Mouse (Mus musculus) embryonic stem cell, embryonic (primary cell): Measurements from ENCODE around the gene Sf3b4.
"Not testable (repeated sequence)": the region's sequence is repeated elsewhere in the genome, so short reads cannot be mapped to it uniquely, and the experiment has no call there.

Source experiments
- CTCF ChIA-PET, 4 experiments: fragments of 300-600 bp in 2 of 4; fragments of 350-600 bp in 2 of 4; sonication (Branson Sonifier 250); formaldehyde crosslinking; loops; one replicate each; lab custom pipeline; 2022; ENCODE audit warnings: inconsistent platforms in 2 of 4; lab: Charles Lee
- POLR2A ChIA-PET, 4 experiments: fragments of 300-600 bp in 2 of 4; fragments of 350-600 bp in 2 of 4; sonication (Branson Sonifier 250); formaldehyde crosslinking; loops; one replicate each; lab custom pipeline; 2022; ENCODE audit warnings: antibody characterized with exemption in 4 of 4, inconsistent platforms in 1 of 4; lab: Charles Lee

Gene Sf3b4

DNA sequence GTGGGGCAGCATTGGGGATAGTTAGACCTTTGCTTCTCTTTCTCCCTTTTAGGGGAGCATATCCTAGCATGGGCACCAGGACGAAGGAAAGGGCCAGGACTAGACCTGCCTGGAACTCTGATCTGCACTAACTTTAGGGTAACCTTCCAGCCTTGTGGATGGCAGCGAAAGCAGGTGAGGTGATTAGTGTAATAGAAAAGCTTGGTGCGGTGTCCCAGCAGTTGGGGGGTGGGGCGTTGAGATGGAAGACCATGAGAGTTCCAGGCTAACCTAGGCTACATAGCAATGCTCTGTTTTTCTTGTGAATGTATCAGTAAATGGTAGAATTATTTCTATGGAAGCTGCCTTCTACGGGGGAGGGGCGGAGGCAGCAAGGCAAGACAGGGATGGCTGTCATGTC, 9.1 kb upstream of the Sf3b4 start:
- ChIA-PET POLR2A (interaction anchor here in 3 of 4 experiments (0.6 to 5.0 kb wide), 21 partner anchors 9 to 99 kb away, joined by 3 to 87 read pairs (median 5); partner anchors contain the start of genes Bola1 (in 2 of the 3), Hist2h2ab (in 2 of the 3), Hist2h2ac (in 2 of the 3) and Hist2h2be (in 2 of the 3)), CTCF (interaction anchor here in 2 of 4 experiments (0.6 to 3.1 kb wide), 6 partner anchors 8 to 495 kb away, joined by 3 to 13 read pairs (median 4); no protein-coding TSS in a partner anchor)

DNA sequence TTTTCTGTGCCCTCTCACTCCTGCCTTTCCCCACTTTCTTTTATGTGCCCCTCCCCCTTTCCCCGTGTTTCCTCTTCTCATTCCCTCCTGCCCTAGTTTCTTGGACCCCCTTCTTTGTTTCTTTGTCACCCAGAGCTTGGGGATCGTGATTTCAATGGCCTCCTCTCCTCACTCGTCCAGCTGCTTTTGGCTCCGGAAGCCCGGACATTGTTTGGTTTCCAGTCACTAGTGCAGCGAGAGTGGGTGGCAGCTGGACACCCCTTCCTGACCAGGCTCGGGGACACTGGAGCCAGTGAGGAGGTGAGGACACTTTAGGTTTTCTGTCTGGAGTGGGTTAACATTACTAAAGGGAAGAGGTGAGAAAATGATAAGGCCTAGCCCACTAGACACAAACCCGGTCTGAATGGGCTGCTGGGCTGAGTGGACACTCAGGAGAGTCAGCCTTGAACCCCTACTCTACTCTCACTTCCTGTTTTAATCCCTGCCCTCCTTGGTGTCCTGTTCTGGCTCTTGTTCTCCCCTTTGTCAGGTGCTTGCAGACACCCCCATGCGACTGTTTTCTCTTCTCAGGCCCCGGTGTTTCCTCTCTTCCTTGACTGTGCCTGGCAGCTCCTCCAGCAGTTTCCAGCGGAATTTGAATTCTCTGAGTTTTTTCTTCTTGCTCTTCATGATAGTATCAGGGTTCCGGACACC, 3.5 kb upstream of the Sf3b4 start:
- CTCF ChIA-PET, result no interaction called here
- POLR2A ChIA-PET, result interaction anchor here in 3 of 4 experiments (0.6 to 8.1 kb wide), 9 partner anchors 7 to 312 kb away, joined by 3 to 81 read pairs (median 4); partner anchors contain the start of genes Hist2h2ac (in 3 of the 3), Bola1 (in 1 of the 3), Hist2h2ab (in 1 of the 3) and Hist2h2be (in 1 of the 3)

DNA sequence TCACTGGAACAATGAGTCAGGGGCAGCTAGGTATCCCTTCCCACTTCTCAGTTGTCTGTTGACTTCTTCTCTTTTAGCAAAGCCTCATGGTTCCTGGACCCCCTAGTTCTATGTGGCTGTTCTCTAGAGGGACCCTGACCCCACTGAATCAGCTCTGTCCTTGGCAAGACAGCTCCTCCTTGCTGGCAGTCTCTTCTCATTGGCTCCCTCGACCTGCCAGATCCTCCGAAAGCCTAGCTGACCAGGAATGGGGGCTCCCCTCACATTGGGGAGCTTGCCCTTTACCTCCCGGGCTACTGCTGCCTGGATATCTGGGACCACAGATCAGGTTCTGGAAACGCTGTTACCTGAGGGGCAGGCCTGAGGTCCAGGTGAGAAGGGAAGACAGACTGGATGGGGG, 1.9 kb upstream of the Sf3b4 start:
- ChIA-PET POLR2A (interaction anchor here (0.6 to 8.1 kb wide), 45 partner anchors 8 to 524 kb away, joined by 3 to 87 read pairs (median 4); partner anchors contain the start of genes Hist2h2ac (in 4 of the 4), Hist2h2be (in 4 of the 4), Mtmr11 (in 3 of the 4) and Bola1 (in 2 of the 4)), CTCF (interaction anchor here in 2 of 4 experiments (0.6 to 1.0 kb wide), 4 partner anchors 8 to 79 kb away, joined by 3 read pairs; no protein-coding TSS in a partner anchor)

DNA sequence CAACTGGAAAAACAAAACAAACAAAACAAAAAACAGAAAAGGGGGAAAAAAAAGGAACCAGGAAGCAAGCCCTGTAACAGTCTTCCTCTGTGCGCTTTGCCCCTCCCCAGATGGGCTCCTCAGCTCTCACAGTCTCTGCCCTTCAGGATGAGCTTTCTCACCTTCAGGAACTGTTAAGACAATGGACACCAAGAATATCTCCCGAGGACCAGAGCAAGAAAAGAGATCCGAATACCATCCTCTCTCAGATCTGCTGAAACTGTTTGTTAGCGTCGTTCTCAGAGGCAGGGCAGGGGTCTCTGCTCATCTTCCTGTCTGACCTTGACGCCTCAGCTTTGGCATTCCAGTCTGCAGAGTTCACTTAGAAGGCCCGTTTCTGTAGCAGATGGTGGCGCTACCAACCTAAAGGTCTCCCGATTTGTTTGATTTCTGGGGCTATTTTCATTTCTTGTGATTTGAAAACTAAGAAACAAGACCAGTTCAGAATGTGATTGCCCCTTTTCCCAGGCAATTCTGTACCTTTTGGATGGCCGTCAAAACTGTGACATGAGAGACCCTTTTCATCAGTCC, 1.1 kb upstream of the Sf3b4 start:
- POLR2A ChIA-PET, result interaction anchor here (0.6 to 8.1 kb wide), 48 partner anchors 9 to 525 kb away, joined by 3 to 87 read pairs (median 4); partner anchors contain the start of genes Hist2h2ac (in 4 of the 4), Hist2h2be (in 4 of the 4), Mtmr11 (in 3 of the 4) and Sv2a (in 3 of the 4)
- CTCF ChIA-PET, result interaction anchor here in 2 of 4 experiments (0.6 to 1.0 kb wide), 4 partner anchors 9 to 105 kb away, joined by 3 read pairs; no protein-coding TSS in a partner anchor

DNA sequence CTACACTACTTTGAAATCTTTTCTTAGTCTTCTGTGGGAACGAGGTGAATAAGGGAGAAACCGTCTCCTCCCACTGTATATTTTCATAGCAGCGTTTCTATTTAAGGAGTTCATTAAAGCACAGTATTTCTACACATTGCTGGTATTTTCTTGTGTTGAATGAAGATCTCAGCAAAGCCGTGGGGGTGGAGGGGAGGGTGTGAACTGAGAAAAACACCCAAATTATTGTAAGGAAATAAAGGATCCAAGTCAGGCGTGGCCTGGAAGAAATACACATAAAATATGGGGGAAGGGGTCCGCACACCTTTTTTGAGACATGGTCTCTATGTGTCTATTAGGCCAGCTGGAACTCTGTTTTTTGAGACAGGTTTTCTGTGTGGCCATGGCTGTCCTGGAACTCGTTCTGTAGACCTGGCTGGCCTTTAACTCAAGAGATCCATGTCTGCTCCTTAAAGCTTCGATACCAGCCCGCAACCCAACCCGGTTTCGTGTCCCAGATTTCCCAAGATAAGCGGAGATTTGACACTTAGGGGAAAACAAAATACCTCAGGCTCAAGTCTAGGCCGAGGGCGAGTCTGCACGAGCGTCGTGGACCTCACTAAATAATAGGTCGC, 442 bp upstream of the Sf3b4 start:
- CTCF ChIA-PET, result interaction anchor here in 1 of 4 experiments (0.9 to 1.0 kb wide), 2 partner anchors 80 to 106 kb away, joined by 3 read pairs; no protein-coding TSS in a partner anchor

DNA sequence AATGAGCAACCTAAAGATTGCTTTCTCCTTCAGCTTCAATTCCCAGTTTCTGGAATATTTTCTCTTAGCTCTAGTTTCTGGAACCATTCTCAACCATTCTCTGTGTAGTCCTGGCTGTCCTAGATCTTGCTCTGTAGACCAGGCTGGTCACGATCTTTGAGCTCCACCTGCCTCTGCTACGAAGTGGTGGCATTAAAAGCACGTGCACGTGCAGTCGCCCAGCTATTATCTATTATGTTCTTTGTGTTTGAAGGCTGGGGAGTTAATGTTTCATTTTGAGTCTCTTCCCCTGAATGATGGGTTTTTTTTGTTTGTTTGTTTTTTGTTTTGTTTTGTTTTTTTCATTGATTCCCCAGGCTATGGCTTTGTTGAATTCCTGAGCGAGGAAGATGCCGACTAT, 1.1 kb downstream of the Sf3b4 start:
- ChIA-PET CTCF (no interaction called here), POLR2A (interaction anchor here (0.6 to 8.1 kb wide), 28 partner anchors 8 to 471 kb away, joined by 3 to 87 read pairs (median 4); partner anchors contain the start of genes Hist2h2ac (in 3 of the 4), Hist2h2be (in 3 of the 4), Bola1 (in 2 of the 4) and Hist2h2ab (in 2 of the 4))

More for the DNA sequence above, 442 bp upstream of the Sf3b4 start:
- POLR2A ChIA-PET, result interaction anchor here (0.8 to 8.1 kb wide), 27 partner anchors 8 to 191 kb away, joined by 3 to 87 read pairs (median 4); partner anchors contain the start of genes Hist2h2ac (in 3 of the 4), Hist2h2be (in 3 of the 4), Mtmr11 (in 3 of the 4) and Bola1 (in 2 of the 4)

DNA sequence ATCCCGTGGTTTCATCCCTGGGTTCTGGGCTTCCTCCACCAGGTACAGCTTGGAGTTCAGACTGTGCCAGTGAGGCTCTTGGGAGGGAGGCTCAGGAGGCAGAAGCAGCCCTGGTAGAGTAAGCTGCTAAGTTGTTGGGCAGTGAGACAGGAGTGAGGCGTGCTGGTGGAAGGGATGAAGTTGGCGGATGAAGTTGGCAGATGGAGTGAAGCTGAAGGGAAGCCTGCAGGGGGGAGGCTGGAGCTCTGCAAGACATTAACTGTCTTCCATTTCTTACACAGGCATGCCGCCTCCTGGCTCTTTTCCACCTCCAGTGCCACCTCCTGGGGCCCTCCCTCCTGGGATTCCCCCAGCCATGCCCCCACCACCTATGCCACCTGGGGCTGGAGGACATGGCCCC, 1.9 kb downstream of the Sf3b4 start:
- POLR2A ChIA-PET, result interaction anchor here in 3 of 4 experiments (0.6 to 8.1 kb wide), 25 partner anchors 10 to 500 kb away, joined by 3 to 87 read pairs (median 5); partner anchors contain the start of genes Bola1 (in 2 of the 3), Hist2h2ab (in 2 of the 3), Hist2h2ac (in 2 of the 3) and Hist2h2bb (in 2 of the 3)
- CTCF ChIA-PET, result not testable (repeated sequence)

DNA sequence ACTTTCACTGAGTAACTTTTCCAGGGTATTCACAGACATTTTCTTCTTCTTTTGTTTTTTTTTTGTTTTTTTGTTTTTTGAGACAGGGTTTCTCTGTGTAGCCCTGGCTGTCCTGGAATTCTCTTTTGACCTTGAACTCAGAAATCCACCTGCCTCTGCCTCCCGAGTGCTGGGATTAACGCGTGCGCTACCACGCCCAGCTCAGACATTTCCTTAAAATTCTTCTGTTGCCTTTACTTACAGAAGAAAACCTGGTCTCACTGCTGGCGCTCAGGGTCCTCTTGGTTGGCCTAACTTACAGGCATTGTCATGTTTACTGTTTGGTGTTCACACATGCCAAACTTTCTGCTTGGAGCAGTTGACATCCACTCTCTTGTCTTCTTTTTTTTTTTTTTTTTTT, 3.1 kb downstream of the Sf3b4 start:
- POLR2A ChIA-PET, result interaction anchor here (0.6 to 8.1 kb wide), 39 partner anchors 9 to 873 kb away, joined by 3 to 87 read pairs (median 4); partner anchors contain the start of genes Hist2h2ac (in 3 of the 4), Hist2h2be (in 3 of the 4), Bola1 (in 2 of the 4) and Hist2h2ab (in 2 of the 4)
- CTCF ChIA-PET, result interaction anchor here in 1 of 4 experiments (0.6 to 0.7 kb wide), 7 partner anchors 8 to 881 kb away, joined by 3 to 4 read pairs (median 3); no protein-coding TSS in a partner anchor

DNA sequence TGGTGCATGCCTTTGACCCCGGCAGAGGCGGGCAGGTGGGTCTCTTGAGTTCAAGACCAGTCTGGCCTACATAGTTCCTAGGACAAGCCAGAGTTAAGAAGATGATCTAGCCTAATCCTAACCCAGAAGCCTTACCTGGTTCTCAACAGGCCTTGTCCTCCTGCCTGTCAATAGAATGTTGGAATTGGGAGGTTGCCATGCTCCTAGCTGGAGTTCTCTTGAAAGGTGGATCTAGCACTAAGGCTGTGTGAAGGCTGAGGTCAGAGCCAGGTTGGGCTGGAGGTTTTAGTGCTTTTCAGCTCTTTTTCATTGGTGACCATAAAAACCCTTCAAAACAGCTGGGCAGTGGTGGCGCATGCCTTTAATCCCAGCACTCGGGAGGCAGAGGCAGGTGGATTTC, 6.3 kb downstream of the Sf3b4 start:
- POLR2A ChIA-PET, result interaction anchor here in 2 of 4 experiments (1.1 to 3.5 kb wide), 8 partner anchors 13 to 42 kb away, joined by 3 to 14 read pairs (median 5); partner anchors contain the start of genes Bola1 (in 2 of the 2), Hist2h2ab (in 2 of the 2), Hist2h2ac (in 2 of the 2) and Hist2h2be (in 2 of the 2)
- CTCF ChIA-PET, result no interaction called here

DNA sequence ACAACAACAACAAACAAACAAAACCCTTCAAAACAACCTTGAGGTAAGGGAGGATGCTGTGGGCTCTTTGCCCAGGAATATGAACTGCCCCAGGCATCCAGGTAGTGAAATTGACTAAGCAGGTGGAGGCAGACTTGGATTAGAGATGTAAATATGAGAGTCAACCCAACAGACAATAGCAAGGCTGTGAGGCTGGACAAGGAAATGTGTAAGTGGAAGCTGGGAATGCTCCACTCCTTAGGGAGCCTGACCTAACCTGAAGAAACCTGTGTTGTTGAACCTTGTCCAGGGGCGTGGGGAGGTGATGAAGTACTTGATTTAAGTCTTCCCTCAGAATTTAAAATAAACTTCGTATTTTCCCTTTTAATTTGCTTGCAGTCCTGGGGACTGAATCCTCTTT, 6.8 kb downstream of the Sf3b4 start:
- CTCF ChIA-PET, result no interaction called here
- POLR2A ChIA-PET, result interaction anchor here in 2 of 4 experiments (0.8 to 3.5 kb wide), 7 partner anchors 8 to 41 kb away, joined by 4 to 14 read pairs (median 5); partner anchors contain the start of genes Bola1 (in 2 of the 2), Hist2h2ab (in 2 of the 2), Hist2h2ac (in 2 of the 2) and Hist2h2be (in 2 of the 2)

DNA sequence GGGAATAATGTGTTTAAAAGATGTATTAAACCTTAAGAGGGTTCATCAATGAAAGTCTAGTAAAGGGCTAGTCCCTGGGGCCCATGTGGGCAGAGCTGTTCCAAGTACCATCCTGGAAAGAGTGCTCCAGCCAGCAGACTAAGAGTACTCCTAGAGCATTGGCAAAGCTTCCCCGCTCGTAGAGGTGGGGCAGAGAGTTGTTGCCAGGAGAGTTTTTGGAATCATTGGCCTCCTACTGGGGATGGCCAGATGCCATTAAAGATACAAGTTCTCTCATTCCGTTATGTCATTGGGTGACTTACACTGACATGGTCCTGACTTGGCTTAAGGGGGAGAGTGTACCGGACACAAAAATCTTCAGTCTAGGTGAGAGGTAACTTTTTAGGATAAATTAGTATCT, 7.4 kb downstream of the Sf3b4 start:
- ChIA-PET POLR2A (interaction anchor here in 3 of 4 experiments (0.6 to 3.5 kb wide), 8 partner anchors 8 to 41 kb away, joined by 4 to 14 read pairs (median 5); partner anchors contain the start of genes Bola1 (in 2 of the 3), Hist2h2ab (in 2 of the 3), Hist2h2ac (in 2 of the 3) and Hist2h2be (in 2 of the 3)), CTCF (no interaction called here)

DNA sequence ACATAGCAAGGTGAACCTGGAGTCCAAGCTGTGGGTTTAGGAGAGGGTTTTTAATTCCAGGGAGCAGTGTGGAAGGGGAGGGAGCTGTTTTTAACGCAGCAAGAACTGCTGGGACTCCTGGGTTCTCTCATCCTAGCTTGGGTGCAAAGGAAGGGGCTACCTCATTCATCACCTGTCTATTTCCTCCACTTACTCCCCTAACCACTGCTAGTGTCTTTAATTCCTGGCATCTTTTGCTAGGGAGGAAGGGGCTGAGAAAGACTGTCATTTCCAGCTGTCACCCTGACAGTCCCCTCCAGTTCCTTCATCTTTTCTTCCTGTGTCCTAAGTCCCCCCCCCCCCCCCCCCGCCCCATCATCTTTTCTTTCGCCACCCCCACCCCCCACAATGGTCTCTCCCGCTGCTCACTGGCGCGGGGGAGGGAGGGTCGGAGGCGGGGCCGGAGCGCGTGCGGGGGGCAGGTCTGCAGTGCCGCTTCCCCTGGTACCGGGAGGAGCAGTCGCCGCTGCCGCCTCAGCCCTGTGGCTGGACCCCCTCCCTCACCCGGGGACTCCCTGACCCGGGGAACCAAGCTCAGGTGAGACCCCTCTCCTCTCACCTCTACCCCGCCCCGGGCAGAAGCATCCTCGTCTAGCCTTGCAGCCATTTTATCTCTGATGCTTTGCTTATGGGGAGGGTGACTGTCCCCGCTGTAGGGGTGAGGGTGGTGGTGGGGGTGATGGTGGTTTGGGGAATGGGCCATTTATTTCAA, 8.8 kb downstream of the Sf3b4 start, which contains the start of gene Sv2a:
TSS of gene Sv2a (plus strand) at position 425 of the 751 bp plus-strand sequence.
- POLR2A ChIA-PET, result interaction anchor here (0.6 to 4.6 kb wide), 14 partner anchors 8 to 237 kb away, joined by 3 to 24 read pairs (median 4); partner anchors contain the start of genes Bola1 (in 1 of the 4), Hist2h2ab (in 1 of the 4), Mtmr11 (in 1 of the 4) and Sf3b4 (in 1 of the 4)
- CTCF ChIA-PET, result no interaction called here

DNA sequence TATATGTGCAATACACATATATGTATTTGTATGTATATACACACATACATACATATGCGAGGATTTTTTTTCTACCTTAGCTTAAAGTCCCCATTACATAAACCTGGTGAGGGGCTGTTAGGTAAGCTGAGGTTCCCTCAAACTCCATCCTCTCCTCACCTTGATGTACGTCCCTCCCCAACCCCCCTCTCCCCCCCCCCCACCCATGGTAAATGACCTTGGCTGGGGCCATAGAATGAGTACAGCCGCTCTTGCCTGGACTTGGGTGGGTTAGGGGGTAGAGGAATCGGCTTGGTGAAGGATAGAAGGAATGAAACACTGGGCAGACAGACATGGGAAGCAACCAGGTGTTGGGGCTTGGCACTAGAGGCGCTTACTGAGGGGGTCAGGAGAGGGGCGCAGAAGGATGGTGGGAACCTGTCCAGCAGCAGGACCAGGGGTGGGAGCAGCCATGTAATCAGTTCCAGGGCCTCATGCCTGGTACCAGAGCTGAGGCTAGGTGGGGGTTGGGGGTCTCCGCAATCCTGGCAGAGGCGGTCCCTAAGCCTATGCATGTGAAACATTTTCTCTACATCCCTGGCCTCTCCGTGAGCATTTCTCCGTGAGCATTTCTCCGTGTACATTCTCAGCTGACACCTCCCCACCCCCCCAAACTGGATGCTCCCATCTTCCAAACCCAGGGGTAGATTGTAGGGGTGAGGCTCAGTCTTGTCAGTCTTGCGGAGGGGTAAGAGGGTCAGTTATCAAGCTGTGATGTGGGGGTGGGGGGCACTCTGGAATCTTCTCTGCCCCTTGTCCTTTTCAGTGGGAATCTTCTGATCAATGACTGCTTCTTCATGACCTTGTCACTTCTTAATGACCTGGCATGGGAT, 9.6 kb downstream of the Sf3b4 start:
- ChIA-PET CTCF (no interaction called here), POLR2A (interaction anchor here (0.5 to 4.6 kb wide), 15 partner anchors 9 to 594 kb away, joined by 3 to 24 read pairs (median 4); partner anchors contain the start of genes Bola1 (in 1 of the 4), Hist2h2ab (in 1 of the 4), Mtmr11 (in 1 of the 4) and Sf3b4 (in 1 of the 4))

DNA sequence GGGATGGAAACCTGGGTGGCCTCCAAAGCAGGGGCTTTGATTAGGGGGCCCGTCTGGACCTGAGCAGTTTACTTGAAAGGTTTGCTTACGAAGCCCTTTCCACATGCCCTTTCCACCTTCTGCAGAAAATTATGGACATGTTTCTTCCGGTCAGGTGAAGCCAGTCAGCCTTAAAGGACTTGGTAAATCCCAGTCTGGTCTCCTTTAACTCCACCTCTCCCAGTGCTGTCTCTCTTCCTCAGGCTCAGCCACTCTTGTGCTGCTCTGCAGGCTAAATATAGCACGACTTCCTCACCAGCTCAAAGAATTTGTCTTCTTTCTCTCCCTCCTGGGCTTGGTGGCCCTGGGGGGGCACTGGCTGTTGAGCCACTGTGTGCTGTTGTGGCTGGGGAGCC, 10.2 kb downstream of the Sf3b4 start:
- CTCF ChIA-PET, result no interaction called here
- POLR2A ChIA-PET, result interaction anchor here (0.5 to 4.6 kb wide), 12 partner anchors 9 to 593 kb away, joined by 3 to 24 read pairs (median 6); partner anchors contain the start of genes Bola1 (in 2 of the 4), Hist2h2ab (in 2 of the 4) and Hist2h4 (in 1 of the 4)

DNA sequence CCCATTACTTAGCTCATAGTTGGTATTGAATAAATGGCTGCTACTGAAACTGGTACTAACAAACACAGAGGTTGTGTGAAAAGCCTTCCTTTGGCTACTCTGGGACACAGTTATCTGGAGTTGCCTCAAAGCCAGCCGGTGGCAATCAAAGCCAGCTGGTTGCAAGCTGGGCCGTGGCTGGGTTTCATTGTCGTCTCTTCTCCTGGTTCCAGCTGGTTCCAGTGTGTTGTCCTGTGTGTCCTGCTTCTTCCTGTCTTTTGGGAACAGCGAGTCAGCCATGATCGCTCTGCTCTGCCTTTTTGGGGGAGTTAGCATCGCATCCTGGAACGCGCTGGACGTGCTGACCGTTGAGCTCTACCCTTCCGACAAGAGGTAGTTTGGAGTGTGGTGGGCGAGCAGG, 20.8 kb downstream of the Sf3b4 start:
- CTCF ChIA-PET, result interaction anchor here in 1 of 4 experiments (1.1 to 2.0 kb wide), 6 partner anchors 9 to 112 kb away, joined by 3 to 10 read pairs (median 4); no protein-coding TSS in a partner anchor
- POLR2A ChIA-PET, result interaction anchor here (0.6 to 2.8 kb wide), 38 partner anchors 9 to 204 kb away, joined by 3 to 26 read pairs (median 4); partner anchors contain the start of genes Hist2h2ac (in 4 of the 4), Hist2h2be (in 4 of the 4), Bola1 (in 2 of the 4) and Hist2h2ab (in 2 of the 4)
